In genomic region chr19:16028746-16029252, GRCm38 (mm10) we compare ENCODE assay signal across 8 mouse cellular contexts. TPM values are rescaled to one million over a fixed set of nuclear protein-coding genes. Genes with fewer than 3 reads are reported as not detected.
DNase-seq lines count a peak whose midpoint lies in the region; TF ChIP-seq lines count a peak whose summit lies in the region.

No protein-coding gene starts in this region.

- peak overlapping the region; percentile 82 for H3K4me2 ChIP-seq in myocyte (ENCODE audit: low read depth)

- peak overlapping the region; percentile 41 for H3K4me3 ChIP-seq in cerebellum, adult 2 months (replicated peaks; ENCODE audit: insufficient read depth, low read depth, low read length)
- no peak overlapping the region for H3K4me3 ChIP-seq in thymus, adult 2 months (ENCODE audit: control insufficient read depth, insufficient read depth, low read length)
- peak overlapping the region; percentile 36 for H3K4me3 ChIP-seq in limb, embryonic 10.5 days
- peak overlapping the region; percentile 27 for H3K4me3 ChIP-seq in myocyte

- no peaks in the 10 kb centered on the region for H3K4me1 ChIP-seq in cerebellum, adult 2 months (ENCODE audit: control insufficient read depth, insufficient read depth, low read length)
- H3K4me1 ChIP-seq in thymus, adult 2 months (replicated peaks; ENCODE audit: control insufficient read depth, insufficient read depth, low read length): no peaks in the 10 kb centered on the region
- no peaks in the 10 kb centered on the region for H3K4me1 ChIP-seq in limb, embryonic 10.5 days

- 47% methylated on average over 5 of the region's 5 CpGs for WGBS in cerebellum, adult 2 months
- WGBS in thymus, adult 2 months: 37% methylated on average over 5 of the region's 5 CpGs
- 49% methylated on average over 5 of the region's 5 CpGs for WGBS in limb, embryonic 10.5 days

- H3K27ac ChIP-seq in cerebellum, adult 2 months (ENCODE audit: insufficient read depth, low read length): no peak overlapping the region; the same call in 1 of the 2 replicates
- no peak overlapping the region for H3K27ac ChIP-seq in thymus, adult 2 months (ENCODE audit: control insufficient read depth, insufficient read depth, low read length)
- H3K27ac ChIP-seq in limb, embryonic 10.5 days: no peak overlapping the region

- TF ChIP-seq POLR2A in cerebellum, adult 2 months (IDR thresholded peaks at IDR 0.05; ENCODE audit: borderline replicate concordance, insufficient read depth, low read length): no peak
- TF ChIP-seq POLR2A in thymus, adult 2 months (IDR thresholded peaks at IDR 0.05; ENCODE audit: control insufficient read depth, extremely low read depth, insufficient read depth, low read length, poor library complexity): no peak
- no peak for TF ChIP-seq POLR2A in myocyte (IDR thresholded peaks at IDR 0.05; ENCODE audit: insufficient read length, low read depth)

- H3K27me3 ChIP-seq in cerebellum, adult 2 months (ENCODE audit: control insufficient read depth, insufficient read depth, low read length): no peaks in the 10 kb centered on the region
- no peaks in the 10 kb centered on the region for H3K27me3 ChIP-seq in thymus, adult 2 months (ENCODE audit: control insufficient read depth, insufficient read depth, low read length)
- no peaks in the 10 kb centered on the region for H3K27me3 ChIP-seq in limb, embryonic 10.5 days (ENCODE audit: low read depth, poor library complexity, severe bottlenecking)
- no peaks in the 10 kb centered on the region for H3K27me3 ChIP-seq in myocyte (ENCODE audit: control insufficient read depth, insufficient read depth, insufficient read length)

- no peaks in the 10 kb centered on the region for H3K36me3 ChIP-seq in thymus, adult 2 months (ENCODE audit: control insufficient read depth, insufficient read depth, low read length)
- H3K36me3 ChIP-seq in limb, embryonic 10.5 days: no peaks in the 10 kb centered on the region
- H3K36me3 ChIP-seq in myocyte (ENCODE audit: control insufficient read depth, insufficient read depth): no peaks in the 10 kb centered on the region

- no peak overlapping the region for H3ac ChIP-seq in myocyte (ENCODE audit: control insufficient read depth, insufficient read length)

- DNase-seq in cerebellum, adult 2 months: peak in 1 of 2 experiments; percentile 9
- DNase-seq in cerebellum, postnatal 25 days: no peak
- DNase-seq in thymus, adult 2 months: peak; percentile 9
- DNase-seq in thymus, postnatal 25 days: no peak
- no peak for DNase-seq in limb, embryonic 10.5 days (ENCODE audit: low spot score)
- DNase-seq in cerebellum, adult 9-11 months: no peak
- no peak for DNase-seq in left cerebral cortex, adult 9 months (ENCODE audit: low spot score in 2 of 2)

- H3K79me2 ChIP-seq in myocyte (ENCODE audit: control insufficient read depth, insufficient read depth): no peaks in the 10 kb centered on the region

- no peak for TF ChIP-seq CTCF in cerebellum, adult 2 months (IDR thresholded peaks at IDR 0.05; ENCODE audit: borderline replicate concordance, insufficient read depth, low read depth, low read length)
- no peak for TF ChIP-seq CTCF in thymus, adult 2 months (IDR thresholded peaks at IDR 0.05; ENCODE audit: borderline replicate concordance, control insufficient read depth, extremely low read depth, insufficient read depth, low read length, poor library complexity)

- H3K9me3 ChIP-seq in limb, embryonic 10.5 days (replicated peaks): no peaks in the 10 kb centered on the region

TF ChIP-seq in myocyte, 11 proteins besides CTCF, POLR2A, EP300 and RAD21:
- TF ChIP-seq SRF (IDR thresholded peaks at IDR 0.05; ENCODE audit: control insufficient read depth, insufficient read length, low read depth) (no peak), REST (IDR thresholded peaks at IDR 0.05; ENCODE audit: insufficient read depth, insufficient read length) (no peak), POLR2AphosphoS2 (IDR thresholded peaks at IDR 0.05; ENCODE audit: insufficient read length, low read depth) (no peak), E2F4 (IDR thresholded peaks at IDR 0.05; ENCODE audit: insufficient read depth) (no peak), MYOD1 (IDR thresholded peaks at IDR 0.05; ENCODE audit: control insufficient read depth in 1 of 3, insufficient read length in 2 of 3, low read depth in 2 of 3) (no peak), CEBPB (IDR thresholded peaks at IDR 0.05; ENCODE audit: insufficient read depth, poor library complexity, severe bottlenecking) (no peak), MYOG (IDR thresholded peaks at IDR 0.05; ENCODE audit: control insufficient read depth in 1 of 3, insufficient read depth in 1 of 3, insufficient read length in 2 of 3, low read depth in 2 of 3) (no peak), USF1 (IDR thresholded peaks at IDR 0.05; ENCODE audit: low read depth) (no peak)

RNA-seq across cellular contexts. Expression of gene Cep78, which starts 44.0 kb away (rescaled TPM):
- 9.6 and 10.0 TPM in 2 replicates for polyA plus RNA-seq in cerebellum, adult 2 months (2012; rRNA removed)
- 3.8 and 5.2 TPM in 2 replicates for polyA plus RNA-seq in thymus, adult 2 months (2012; rRNA removed)
- 57.7 and 62.1 TPM in 2 replicates for polyA plus RNA-seq in limb, embryonic 10.5 days (2016; fragmentation: Nextera tagmentation; extraction: Ambion mirVana)
- polyA plus RNA-seq in myocyte (2012; fragmentation: generic; extraction: Trizol): 4.0 TPM
